Mouse (Mus musculus) fat pad, adult 2 months (tissue): ENCODE measurements around the gene Mfsd6l.

Experiments
- DNase-seq: peaks from one replicate; pipeline ENCODE4 v3.0.0-alpha.2; 2011; ENCODE audit warnings: low read depth, low spot score; ENCODE audit errors: extremely low read depth

Mfsd6l gene

DNA sequence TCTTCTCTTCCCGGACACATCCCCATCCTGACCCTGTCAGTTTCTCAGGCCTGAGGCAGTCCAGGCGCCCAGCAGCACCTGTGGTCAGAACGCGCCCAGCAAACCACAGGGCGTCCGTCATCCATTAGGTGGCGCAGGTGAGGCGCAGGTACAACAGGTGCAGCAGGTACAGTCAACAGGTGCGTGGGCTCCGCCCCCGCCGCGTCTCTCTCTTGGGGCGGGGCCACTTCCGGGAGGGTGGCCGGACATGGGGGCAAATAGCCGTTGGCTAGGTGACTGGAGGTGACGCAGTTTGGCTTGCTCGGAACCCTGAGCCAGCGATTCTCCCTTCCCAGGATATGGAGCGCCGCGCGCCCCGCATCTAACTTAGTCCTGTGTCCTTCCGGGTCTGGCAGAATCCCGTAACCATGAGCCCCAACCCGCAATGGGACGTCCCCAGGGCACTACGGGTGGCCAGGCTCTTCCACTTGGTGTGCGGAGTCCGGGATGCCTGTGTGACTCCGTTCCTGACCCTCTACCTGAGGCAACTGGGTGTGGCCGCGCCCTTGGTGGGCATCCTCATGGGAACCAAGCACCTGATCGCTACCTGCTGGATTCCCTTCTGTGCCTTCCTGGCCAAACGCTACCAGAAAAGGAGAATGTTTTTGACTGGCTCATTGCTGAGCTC lies at the start of gene Mfsd6l:
Mfsd6l (plus strand) TSS at position 269 of the 667 bp plus-strand sequence.
- no peak for DNase-seq

DNA sequence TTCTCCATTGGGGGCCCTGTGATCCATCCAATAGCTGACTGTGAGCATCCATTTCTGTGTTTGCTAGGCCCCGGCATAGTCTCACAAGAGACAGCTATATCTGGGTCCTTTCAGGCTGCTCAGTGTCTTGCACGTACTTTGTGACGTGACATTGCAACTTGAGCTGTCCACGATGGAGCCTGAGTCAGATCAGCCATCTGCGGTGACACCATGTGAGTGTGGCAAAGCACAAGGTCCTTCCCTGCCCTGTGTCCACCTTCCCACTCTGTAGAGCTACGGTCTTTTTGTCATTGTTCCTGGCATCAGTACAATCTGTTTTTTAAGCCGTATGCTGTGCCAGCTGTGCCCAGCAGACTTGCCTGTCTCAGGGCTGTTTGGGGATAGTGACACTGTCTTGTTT lies 48.7 kb upstream of the Mfsd6l start:
- no peak for DNase-seq

DNA sequence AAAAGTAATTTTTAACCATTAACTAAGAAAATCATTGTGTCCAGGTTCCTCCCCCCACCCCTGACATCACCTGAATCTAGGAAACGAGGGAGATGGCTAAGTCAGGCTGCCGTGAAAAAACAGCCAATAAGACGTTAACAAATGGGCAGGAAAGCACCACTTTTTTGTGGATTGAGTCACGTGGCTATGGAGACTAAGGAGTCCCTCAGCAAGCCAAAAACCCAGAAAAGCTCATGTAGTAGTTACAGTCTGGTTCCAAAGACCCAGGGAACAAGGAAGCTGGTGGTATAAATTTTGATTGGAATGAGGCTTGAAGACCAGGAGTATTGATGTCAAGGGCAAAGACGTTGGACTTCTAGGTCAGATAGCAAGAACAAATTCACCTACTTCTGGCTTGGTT lies 47.4 kb upstream of the Mfsd6l start:
- no peak for DNase-seq

DNA sequence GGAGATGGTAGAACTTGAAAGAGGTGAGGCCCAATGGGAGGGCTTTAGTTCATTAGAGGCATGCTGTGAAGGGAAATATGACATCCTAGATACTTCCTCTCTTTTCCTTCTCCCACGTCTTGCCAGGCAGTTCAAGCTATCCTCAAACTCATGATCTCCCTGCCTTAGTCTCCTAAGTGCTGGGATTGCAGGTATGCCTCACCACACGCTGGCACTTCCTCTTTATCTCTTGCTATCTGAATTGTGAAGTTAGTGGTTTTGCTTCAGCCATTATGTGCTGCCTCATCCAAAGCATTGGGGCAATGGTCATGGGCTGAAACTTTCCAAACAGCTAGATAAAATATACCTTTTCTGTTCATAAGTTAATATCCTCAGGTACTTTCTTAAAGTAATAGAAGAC lies 46.8 kb upstream of the Mfsd6l start:
- DNase-seq, result no peak

DNA sequence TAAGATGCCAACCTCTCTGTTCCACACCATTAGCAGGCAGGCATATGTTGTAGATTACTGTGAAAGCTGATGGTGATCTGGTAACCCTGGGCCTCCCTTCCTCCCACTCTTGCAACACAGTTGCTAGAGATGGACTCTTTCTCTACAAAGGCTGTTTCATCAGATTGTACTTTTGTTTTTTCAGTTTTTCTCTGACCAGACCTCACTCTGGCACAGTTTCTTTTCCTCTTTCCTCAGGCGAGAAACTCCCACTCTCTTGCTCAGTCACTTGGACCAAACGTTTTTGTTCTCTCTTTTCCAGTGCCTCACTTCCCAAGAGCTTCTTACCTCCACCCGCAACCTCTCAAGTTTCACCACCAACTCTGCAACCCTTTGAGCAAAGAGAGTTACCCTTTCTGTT lies 42.0 kb upstream of the Mfsd6l start:
- no peak for DNase-seq

DNA sequence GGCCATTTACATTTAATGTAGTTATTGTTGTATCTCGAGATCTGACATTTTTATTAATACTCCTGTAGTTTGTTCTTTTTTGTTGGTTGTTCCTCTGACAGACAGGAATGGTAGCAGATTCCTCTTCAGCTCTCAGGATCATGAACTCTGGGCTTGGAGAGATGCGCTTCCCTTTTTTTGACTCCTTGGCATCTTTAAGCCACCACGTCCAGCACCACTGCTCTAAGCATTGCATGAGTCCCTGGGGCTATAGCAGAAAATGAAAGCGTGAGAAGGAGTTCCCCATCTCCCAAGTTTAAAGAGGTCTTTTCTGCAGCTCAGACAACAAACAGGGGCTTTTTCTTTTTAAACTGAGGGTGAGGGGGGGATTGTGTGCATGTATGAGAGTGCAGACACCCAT lies 36.6 kb upstream of the Mfsd6l start:
- no peak for DNase-seq

DNA sequence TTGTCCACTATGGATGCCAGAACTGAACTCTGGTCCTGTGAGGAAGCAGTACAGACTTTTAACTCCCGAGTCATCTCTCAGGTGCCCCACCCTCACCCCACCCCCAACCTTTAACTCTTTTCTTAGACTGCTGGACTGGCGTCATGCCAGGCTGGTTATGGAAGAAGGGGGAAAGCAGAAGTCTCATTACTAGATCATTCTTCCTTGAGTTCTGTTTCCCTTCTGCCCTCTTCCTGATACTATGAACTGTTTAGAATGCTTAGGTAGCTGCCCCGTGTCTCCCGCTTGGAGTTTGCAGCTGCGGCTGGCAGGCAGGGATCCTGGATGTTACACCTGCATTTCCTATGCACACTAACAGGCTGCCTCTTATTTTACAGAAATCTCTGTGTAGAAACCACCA lies 36.2 kb upstream of the Mfsd6l start:
- no peak for DNase-seq

DNA sequence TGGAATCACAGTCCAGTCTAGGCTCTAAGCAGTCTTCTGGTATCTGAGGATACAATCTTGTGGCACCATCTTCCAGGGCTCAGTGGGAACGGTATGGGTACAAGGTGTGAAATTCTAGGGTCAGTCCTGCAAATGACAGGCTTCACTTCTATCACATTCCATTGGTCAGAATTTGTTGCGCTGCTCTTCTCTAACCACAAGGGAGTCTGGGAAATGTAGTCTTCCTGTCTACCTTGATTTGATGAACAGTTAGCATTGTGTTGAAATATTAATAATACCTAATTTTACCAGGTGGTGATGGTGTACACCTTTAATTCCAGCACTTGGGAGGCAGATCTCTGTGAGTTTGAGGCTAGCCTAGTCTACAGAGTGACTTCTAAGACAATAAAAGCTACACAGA lies 35.5 kb upstream of the Mfsd6l start:
- no peak for DNase-seq

DNA sequence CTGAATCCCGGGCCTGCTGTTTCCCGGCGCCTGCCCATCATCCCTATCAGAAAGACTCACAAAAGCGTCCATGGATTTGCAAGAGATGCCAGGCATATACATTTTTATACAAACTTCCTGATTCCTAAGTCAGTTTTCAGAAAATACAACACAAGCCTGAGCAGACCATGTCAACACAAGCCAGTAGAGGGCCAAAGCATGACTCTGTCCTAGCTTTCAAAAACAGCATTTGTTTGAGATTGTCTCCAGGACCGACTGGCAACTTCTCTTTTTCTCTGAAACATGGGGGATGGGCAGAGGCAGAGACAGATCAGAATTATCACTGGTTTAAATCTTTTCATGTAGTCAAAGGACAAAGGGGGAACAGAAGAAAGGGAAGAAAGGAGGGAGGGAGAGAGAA lies 34.6 kb upstream of the Mfsd6l start:
- DNase-seq, result no peak

DNA sequence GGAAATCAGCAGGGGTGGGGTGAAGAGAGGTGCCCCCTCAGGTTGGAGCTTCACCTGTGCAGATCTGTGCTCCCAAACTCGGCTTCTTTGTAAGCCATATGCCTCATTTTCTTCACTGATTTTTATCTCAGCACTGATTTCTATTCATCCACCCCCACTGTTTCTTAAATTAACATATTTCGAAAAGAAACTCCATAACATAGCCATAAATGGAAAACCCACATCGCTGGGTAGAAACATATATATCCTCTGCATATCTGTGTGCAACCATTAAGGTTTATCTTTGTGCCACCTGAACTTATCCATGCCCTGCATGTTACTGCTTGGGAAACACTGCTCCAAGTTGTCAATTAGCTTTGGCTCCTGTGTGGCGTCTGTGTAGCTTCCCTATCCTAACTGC lies 29.5 kb upstream of the Mfsd6l start:
- DNase-seq, result no peak

DNA sequence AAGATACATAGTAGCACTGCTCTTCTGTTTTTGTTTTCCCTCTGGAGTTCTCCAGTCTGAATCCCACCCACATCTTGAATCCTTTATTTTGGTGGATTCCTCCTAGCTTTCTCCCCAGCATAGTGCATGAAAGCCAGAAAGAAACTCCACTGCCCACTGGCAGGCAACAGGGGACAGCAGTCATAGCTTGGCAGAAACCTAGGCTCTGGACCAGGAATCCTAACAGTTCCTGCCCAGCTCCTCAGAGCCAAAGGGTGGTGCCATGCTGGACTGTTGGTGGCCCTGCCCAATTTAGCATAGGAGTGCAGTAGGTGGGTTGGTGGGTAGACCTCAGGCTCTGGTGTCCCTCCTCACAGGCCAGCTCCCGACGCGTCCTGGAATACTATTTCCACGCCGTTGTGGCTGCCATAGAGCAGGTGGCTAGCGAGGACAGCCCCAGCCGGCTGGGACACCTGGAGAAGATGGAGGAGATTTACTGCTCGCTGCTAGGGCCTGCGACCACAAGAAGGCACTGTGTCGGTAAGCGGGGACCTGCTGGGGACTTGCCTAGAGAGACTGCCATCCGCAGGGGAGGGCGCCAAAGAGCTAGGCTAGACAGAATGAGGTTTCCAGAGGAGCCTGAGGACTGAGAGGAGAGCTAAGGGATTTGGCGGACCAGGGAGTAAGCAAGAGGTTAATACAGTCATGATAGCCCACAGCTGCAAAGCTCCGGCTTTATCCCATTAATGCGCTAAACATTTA lies 24.8 kb upstream of the Mfsd6l start:
- no peak for DNase-seq

DNA sequence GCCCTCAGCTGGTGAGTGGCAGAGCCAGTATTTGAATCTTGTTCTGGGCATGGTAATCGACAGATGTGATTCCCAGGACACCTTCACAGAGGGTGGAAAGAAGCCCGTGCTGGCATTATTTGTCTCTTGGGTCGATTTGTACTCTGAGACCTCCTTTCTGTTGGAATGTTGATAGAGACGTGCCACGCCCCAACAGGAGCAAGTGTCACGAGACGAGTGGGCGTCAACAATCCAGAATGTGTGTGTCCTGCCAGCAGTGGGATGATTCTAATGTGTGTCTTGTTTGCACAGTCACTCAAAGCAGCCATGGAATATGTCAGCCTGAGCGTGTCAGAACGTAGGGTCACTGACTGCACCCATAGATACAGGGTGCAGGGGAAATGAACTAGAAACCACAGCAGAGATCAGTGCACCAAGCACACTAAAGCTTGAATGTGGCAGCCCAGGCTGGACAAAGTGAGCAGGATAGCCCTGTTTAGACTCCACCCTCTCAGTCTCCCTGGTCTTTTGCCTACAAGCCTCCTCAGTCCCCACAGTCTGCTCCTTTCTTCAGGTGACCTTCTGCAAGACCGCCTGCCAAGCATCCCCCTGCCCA lies 23.9 kb upstream of the Mfsd6l start:
- DNase-seq, result no peak

DNA sequence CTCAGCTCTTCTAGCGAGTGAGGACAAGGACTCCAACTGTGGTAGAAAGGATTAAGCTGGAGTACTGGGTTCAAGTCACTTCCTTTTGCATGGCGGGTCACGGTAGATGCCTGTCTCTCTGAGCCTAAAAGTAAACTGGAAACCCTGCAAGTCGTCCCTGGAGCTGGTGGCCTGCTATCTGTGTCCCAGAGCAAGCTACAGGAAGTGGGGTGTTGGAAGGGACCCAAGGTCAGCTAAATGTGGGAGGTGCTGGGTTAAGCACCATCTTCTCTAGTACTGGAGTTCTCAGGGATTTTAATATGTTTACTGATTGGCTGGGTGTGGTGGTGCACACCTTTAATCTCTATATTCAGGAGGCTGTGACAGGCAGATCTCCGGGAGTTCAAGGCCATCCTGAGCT lies 23.2 kb upstream of the Mfsd6l start:
- DNase-seq, result no peak

DNA sequence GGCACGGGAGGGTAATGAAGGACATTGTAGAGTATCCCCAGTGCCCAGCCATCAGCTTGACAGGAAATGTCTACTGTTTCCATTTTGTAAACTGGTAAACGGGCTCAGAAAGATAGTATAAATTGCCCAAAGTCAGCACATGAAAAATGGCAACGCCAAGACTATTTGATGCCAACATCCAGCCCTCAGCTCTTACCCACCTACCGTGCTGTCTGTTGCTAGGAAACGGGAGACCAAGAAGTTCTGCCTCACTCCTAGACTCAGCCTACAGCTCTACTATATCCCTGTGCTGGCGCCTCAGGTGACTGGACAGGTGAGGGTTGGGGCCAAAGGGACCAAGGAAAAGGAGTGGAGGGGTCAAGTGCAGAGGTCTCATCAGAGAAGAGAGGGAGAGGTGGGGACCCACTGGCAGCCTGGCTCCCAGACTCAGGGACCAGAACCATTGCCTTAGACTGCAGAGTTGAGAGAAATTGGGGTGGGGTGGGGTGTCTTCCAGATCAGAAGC lies 22.0 kb upstream of the Mfsd6l start:
- no peak for DNase-seq

DNA sequence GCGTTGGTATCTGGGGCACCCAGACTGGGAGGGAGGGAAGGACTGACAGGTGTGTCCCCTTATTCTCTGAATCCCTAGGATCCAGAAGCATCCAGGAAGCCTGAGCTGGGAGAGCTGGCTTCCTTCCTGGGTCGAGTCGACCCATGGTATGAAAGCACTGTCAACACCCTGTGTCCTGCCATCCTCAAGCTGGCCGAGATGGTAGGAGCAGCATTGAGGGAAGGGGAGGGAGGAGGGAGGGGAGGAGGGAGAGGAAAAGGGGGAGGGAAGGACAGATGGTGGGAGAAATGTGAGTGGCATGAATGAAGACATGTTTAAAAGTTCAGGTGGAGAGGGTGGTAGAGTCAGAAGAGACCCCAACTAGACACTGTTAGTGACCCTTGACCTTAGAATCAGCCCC lies 20.0 kb upstream of the Mfsd6l start:
- DNase-seq, result no peak

DNA sequence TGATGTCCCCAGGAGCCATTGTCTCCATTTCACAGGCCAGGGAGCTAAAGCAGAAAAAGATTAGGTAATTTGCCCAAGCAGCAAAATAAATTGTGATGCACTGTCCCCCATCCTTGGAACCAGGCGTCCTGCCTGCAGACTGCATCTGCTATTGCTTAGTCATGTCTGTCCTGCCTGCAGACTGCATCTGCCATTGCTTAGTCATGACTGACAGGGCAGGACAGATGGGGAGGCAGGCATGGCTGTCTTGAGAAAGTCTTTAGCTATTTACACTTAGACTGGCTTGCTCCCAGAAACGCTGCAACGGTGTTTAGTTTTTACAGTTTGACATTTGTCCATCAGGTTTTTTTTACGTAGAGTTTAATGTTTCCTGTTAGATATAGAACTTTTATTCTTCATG lies 19.5 kb upstream of the Mfsd6l start:
- DNase-seq, result no peak

DNA sequence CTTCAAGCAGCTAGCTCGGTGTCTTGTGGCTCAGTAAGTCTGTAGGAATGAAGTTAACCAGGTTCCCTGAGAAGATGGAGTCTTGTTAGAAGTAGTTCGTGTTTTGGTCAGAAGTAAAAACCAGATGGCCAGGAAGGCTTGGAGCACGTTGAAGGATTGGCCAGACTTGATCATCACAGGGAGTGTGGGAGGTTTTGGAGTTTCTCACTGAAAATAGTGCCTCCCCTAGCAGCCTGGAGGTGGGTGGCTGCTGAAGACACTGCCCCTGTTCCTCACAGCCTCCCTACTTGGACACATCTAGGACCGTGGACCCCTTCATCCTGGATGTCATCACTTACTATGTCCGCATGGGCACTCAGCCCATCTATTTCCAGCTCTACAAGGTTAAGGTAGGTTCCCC lies 16.4 kb upstream of the Mfsd6l start:
- no peak for DNase-seq

DNA sequence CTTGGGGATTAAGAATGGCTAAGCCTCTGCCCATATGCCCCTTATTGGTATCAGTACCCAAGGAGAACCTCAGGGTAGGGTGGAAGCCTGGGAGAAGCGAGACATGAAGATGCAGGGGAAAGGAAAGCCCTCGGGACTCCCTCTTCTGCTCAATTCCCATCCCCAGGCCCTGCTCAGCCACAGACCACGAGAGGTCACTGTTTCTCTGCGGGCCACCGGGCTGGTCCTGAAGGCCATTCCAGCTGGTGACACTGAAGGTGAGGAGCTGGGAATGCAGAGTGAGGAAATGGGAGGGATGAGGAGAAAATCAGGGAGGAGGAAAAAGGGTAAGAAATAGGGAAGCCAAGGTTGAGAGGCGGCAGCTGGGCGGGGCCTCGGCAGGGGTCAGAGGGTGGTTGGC lies 11.4 kb upstream of the Mfsd6l start:
- no peak for DNase-seq

DNA sequence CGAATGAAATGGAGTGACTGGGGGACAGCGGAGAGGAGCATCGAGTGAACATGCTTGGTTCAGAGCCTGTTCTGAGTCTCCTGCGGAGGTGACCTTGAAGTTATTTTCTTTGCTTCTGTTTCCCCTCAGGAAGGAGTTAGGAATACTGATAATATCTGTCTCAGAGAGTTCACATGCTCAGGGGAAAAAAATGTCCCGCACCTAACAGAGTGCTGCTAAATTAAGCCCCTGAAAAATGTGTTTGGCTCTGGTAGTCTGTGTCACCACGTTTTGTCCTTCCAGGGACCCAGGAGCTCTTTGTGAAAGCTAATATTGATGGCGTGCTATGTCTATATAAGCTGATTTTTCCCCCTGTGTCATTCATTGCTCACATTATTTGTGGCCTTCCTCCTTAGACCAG lies 10.8 kb upstream of the Mfsd6l start:
- no peak for DNase-seq

DNA sequence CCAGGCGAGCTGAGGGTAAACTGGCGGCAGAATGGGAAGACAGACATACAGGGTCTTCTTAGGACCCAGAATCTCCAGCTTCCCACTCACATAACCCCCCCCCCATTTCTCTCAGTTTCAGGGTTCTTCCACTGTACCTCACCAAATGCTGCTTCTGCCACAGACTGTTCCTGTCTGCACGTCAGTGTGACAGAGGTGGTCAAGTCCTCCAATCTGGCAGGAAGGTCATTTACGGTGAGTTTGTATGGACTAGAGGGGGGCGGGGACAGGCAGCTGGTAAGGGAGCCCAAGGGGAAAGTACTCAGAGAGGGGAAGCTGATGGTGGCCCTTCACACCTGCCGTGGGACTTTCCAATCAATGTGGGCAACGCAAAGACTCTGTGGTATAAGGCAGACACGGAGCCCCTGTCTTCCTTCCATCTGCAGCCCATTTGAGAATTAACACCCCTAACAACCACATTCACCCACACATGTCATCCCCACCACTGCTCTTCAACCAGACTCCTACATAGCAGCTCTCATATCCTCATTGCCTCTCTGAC lies 10.2 kb upstream of the Mfsd6l start:
- no peak for DNase-seq

DNA sequence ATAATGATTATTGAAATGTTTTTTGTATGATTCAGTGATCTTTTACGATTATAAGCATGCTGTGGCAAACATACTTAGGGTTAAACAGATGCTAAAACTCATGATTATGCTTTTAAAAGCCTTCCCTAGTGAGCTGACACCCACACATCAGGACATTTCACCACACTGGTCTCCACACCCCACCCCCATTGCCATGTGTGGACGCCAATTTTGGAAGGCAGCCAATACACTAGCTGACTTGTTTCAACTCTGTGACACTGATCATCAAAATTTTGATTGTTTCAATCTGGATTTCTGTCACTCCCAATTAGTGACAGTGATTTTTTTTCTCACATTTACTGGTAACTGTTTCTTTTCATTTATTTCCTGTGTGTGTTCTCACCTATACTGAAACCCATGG lies 8.5 kb upstream of the Mfsd6l start:
- DNase-seq, result no peak

DNA sequence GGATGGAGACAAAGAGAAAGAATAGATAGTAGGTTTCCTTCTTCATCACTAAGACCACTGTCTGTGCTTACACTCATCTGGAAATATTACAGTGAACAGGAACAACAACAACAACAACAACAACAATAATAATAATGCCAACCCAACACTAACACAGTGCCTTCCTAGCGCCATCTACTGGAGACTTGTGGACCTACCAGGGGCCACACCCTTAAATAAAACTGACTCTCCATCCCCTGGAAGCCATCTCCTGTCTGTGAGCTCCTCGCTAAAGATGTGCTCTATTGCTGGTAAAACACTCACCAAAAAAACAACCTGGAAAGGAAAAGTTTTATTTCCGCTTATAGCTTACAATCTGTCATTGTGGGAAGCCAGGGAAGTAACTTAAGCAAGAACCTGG lies 6.4 kb upstream of the Mfsd6l start:
- DNase-seq, result no peak
